Mouse (Mus musculus): ENCODE measurements at regions not wholly inside any gene's neighbourhood (a gene's known extent, or its start where the extent isn't known, plus 50 kb on each side); places are given as distances from the start of the nearest gene placed in this dataset.

DNA sequence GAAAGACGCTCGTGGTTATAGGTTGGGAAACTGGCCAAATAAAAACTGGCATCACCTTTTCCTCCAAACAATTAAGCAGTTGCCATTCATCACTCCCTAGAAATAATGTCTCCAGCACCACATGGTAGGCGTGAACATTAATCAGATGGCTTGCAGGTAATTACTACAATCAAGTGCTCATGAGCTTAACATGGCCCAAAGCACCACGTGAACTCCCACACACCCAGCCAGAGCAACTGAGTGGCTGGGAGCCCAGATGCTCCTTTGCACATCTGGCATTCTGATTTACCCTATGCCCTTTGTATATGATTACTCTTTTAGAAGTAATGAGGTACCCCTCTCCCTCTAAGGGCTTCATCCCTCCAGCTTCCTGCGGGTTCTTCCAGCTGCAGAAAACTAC lies 724.9 kb downstream of the Ets1 start:
- TF ChIP-seq CTCF (IDR thresholded peaks at IDR 0.05; ENCODE audit: low read depth) (no peak), EP300 (IDR thresholded peaks at IDR 0.05; ENCODE audit: low read depth) (no peak)

Data from liver, postnatal 0 days (tissue).